Mouse (Mus musculus): ENCODE results near the gene Map2k6. TPM values are rescaled to one million over a fixed set of nuclear protein-coding genes. Genes with fewer than 3 reads are reported as not detected.
A peak's percentile ranks its signal among the peaks of the same experiment; 100 is the strongest.

Map2k6 gene
- polyA plus RNA-seq, 1 experiment: not detected

DNA sequence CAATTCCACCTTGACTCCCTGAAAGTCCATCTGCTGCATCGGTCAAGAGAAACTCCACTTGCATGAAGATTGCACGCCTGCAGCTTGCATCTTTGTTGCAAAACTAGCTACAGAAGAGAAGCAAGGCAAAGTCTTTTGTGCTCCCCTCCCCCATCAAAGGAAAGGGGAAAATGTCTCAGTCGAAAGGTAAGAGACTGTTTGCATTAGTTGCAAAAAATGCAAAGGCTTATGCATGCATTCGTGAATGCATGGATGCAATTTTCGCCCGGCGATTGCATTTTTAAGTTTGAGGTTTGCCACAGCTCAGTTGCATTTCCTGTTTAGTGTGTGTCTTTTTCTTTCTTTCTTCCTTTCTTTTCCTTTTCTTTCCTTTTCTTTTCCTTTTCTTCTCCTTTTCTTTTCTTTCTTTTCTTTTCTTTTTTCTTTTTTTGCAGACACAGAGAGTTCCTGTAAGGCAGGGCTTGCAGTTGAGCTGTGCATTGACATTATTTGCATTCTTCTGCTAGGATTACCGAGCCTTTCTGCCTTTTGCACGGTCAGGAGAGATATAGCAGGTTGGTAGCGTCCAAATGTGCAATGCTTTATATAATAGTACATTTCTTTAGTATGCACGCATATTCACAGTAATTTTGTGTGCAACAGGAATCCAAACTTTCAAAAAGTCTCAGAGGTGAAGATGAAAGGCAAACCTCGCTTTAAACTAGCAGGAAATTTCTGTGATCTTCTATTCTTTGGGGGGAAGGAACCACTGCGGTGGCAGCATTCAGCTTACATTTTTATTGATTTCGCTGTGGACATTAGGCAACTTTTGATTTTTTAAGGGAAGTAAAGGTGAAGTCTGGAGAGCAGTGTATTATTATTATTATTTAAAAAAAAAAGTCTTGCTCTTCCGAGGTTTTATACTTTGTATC lies 573 bp downstream of the Map2k6 start:
- WGBS: 3% methylated on average over 15 of the region's 15 CpGs
- Histone ChIP-seq H3K4me1 (ENCODE audit: control insufficient read depth, insufficient read depth, low read length) (peaks cover 5% of the 10 kb centered on the region), H3K27ac (ENCODE audit: insufficient read depth, low read depth, low read length) (peak overlapping the region; percentile 56)

DNA sequence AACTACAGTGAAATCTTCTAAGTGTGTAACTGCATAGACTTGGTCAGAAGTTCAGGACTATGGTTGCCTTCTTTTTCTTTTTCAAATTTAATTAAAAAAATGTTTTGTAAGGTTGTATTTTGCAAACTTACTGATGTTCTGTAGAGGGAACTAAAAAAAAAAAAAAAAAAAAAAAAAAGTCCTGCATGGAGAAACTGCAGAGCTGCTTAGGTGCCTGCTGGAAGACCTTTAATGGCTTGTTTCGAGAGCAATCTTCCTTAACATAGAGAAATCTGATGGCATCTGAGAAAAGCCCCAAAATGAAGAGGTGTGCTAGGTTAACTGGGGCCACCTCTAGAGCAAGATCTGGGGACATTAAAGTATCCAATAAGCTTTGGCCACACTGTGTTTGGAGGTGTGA lies 1.4 kb downstream of the Map2k6 start:
- peaks cover 5% of the 10 kb centered on the region for H3K4me1 ChIP-seq (ENCODE audit: control insufficient read depth, insufficient read depth, low read length)
- no peak overlapping the region for H3K4me3 ChIP-seq (ENCODE audit: insufficient read depth, low read depth, low read length)
- no peak overlapping the region for H3K27ac ChIP-seq (ENCODE audit: insufficient read depth, low read depth, low read length)
- WGBS: 72% methylated on average over 1 of the region's 1 CpGs
- TF ChIP-seq POLR2A (IDR thresholded peaks at IDR 0.05; ENCODE audit: insufficient read depth, low read depth, low read length) (no peak), CTCF (IDR thresholded peaks at IDR 0.05; ENCODE audit: insufficient read depth, low read depth, low read length) (no peak)

More for the DNA sequence above, 573 bp downstream of the Map2k6 start:
- TF ChIP-seq POLR2A (IDR thresholded peaks at IDR 0.05; ENCODE audit: insufficient read depth, low read depth, low read length) (no peak), CTCF (IDR thresholded peaks at IDR 0.05; ENCODE audit: insufficient read depth, low read depth, low read length) (no peak)
- H3K4me3 ChIP-seq (ENCODE audit: insufficient read depth, low read depth, low read length): peak overlapping the region; percentile 88

- H3K4me3 ChIP-seq (ENCODE audit: insufficient read depth, low read depth, low read length): no peak overlapping the region
- TF ChIP-seq POLR2A (IDR thresholded peaks at IDR 0.05; ENCODE audit: insufficient read depth, low read depth, low read length) (no peak), CTCF (IDR thresholded peaks at IDR 0.05; ENCODE audit: insufficient read depth, low read depth, low read length) (no peak)
Measured at GRCm38 (mm10) chr11:110402671-110403070, 3.7 kb downstream of the Map2k6 start.

GRCm38 (mm10) chr11:110403602-110404001 lies 4.7 kb downstream of the Map2k6 start:
- no peak overlapping the region for H3K27ac ChIP-seq (ENCODE audit: insufficient read depth, low read depth, low read length)
- H3K4me3 ChIP-seq (ENCODE audit: insufficient read depth, low read depth, low read length): no peak overlapping the region
- WGBS: 92% methylated on average over 2 of the region's 2 CpGs
- no peak for TF ChIP-seq CTCF (IDR thresholded peaks at IDR 0.05; ENCODE audit: insufficient read depth, low read depth, low read length)
- no peak for TF ChIP-seq POLR2A (IDR thresholded peaks at IDR 0.05; ENCODE audit: insufficient read depth, low read depth, low read length)
- peaks cover 6% of the 10 kb centered on the region; the same call in 1 of the 2 replicates for H3K4me1 ChIP-seq (ENCODE audit: control insufficient read depth, insufficient read depth, low read length)

More at GRCm38 (mm10) chr11:110402671-110403070, 3.7 kb downstream of the Map2k6 start:
- WGBS: 31% methylated on average over 3 of the region's 3 CpGs
- Histone ChIP-seq H3K4me1 (ENCODE audit: control insufficient read depth, insufficient read depth, low read length) (peaks cover 6% of the 10 kb centered on the region; the same call in 1 of the 2 replicates), H3K27ac (ENCODE audit: insufficient read depth, low read depth, low read length) (no peak overlapping the region)

DNA sequence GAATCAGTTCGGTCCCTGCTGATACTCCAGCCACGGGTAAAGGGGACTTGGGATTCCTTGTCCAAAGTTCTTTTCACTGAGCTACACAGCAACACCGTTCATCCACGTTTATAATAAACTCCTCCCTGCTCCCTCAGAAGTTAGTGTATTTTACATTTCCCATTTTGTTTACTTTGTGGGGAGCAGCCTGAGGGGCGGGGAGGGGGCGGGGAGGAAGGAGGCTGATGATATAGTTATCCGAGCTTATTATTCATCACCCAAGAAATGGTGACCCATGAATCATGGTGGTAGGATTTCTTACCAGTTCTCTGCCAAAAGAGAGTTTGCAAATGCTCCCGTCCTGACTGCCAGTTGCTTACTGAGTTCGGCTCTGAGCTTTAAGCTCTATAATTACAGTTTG lies 6.7 kb downstream of the Map2k6 start:
- WGBS: 42% methylated on average over 9 of the region's 9 CpGs
- H3K4me1 ChIP-seq (ENCODE audit: control insufficient read depth, insufficient read depth, low read length): peaks cover 6% of the 10 kb centered on the region; the same call in 1 of the 2 replicates
- TF ChIP-seq POLR2A (IDR thresholded peaks at IDR 0.05; ENCODE audit: insufficient read depth, low read depth, low read length): no peak
- no peak for TF ChIP-seq CTCF (IDR thresholded peaks at IDR 0.05; ENCODE audit: insufficient read depth, low read depth, low read length)
- H3K27ac ChIP-seq (ENCODE audit: insufficient read depth, low read depth, low read length): no peak overlapping the region
- H3K4me3 ChIP-seq (ENCODE audit: insufficient read depth, low read depth, low read length): no peak overlapping the region

GRCm38 (mm10) chr11:110409131-110409530 lies 10.2 kb downstream of the Map2k6 start:
- H3K4me1 ChIP-seq (ENCODE audit: control insufficient read depth, insufficient read depth, low read length): peaks cover 11% of the 10 kb centered on the region
- 95% methylated on average over 12 of the region's 12 CpGs for WGBS
- H3K27ac ChIP-seq (ENCODE audit: insufficient read depth, low read depth, low read length): no peak overlapping the region
- TF ChIP-seq CTCF (IDR thresholded peaks at IDR 0.05; ENCODE audit: insufficient read depth, low read depth, low read length) (no peak), POLR2A (IDR thresholded peaks at IDR 0.05; ENCODE audit: insufficient read depth, low read depth, low read length) (no peak)
- H3K4me3 ChIP-seq (ENCODE audit: insufficient read depth, low read depth, low read length): no peak overlapping the region

DNA sequence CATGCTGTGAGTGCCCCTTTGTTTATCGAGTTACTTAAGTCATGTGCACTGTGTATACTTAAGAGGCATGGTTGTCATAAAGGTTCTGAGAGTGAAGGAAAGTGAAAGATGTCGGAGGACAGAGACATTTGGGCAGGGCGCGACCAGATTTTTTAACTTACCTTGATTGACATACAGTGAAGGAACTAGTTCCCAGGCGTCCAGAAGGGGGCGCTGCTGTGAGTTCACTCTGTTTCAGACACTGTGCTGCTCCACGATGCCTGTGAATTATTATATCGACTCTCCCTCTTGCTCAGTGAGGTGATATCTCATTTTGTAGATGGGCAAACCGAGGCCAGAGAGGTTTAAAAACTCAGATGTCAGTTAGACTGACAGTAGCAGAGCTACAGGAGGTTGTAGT lies 10.9 kb downstream of the Map2k6 start:
- no peak for TF ChIP-seq CTCF (IDR thresholded peaks at IDR 0.05; ENCODE audit: insufficient read depth, low read depth, low read length)
- no peak for TF ChIP-seq POLR2A (IDR thresholded peaks at IDR 0.05; ENCODE audit: insufficient read depth, low read depth, low read length)
- H3K4me3 ChIP-seq (ENCODE audit: insufficient read depth, low read depth, low read length): no peak overlapping the region
- no peak overlapping the region for H3K27ac ChIP-seq (ENCODE audit: insufficient read depth, low read depth, low read length)
- 79% methylated on average over 9 of the region's 9 CpGs for WGBS
- H3K4me1 ChIP-seq (ENCODE audit: control insufficient read depth, insufficient read depth, low read length): peaks cover 11% of the 10 kb centered on the region

DNA sequence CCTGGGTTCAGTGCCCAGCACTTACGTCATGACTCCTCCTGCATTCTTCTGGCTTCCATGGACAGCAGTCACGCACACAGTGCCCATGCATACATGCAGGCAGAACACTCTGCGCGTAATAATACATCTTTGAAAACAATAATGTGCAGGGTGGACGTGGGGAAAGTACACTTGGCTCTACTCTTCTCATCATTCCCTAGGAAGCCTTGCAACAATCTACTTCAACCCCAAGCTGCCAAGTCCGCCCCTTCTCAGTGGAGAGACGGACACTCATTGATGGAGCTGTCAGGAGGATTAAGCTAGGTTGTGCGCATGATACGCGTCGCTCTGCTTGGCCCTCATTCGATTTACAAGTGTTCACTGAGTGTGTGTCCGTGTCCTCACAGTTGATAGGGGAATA lies 12.7 kb downstream of the Map2k6 start:
- H3K4me3 ChIP-seq (ENCODE audit: insufficient read depth, low read depth, low read length): no peak overlapping the region
- H3K4me1 ChIP-seq (ENCODE audit: control insufficient read depth, insufficient read depth, low read length): peaks cover 5% of the 10 kb centered on the region
- no peak overlapping the region for H3K27ac ChIP-seq (ENCODE audit: insufficient read depth, low read depth, low read length)
- TF ChIP-seq CTCF (IDR thresholded peaks at IDR 0.05; ENCODE audit: insufficient read depth, low read depth, low read length) (no peak), POLR2A (IDR thresholded peaks at IDR 0.05; ENCODE audit: insufficient read depth, low read depth, low read length) (no peak)
- 92% methylated on average over 13 of the region's 13 CpGs for WGBS

- 90% methylated on average over 7 of the region's 7 CpGs for WGBS
- H3K4me1 ChIP-seq (ENCODE audit: control insufficient read depth, insufficient read depth, low read length): peaks cover 5% of the 10 kb centered on the region
- no peak overlapping the region for H3K4me3 ChIP-seq (ENCODE audit: insufficient read depth, low read depth, low read length)
- no peak overlapping the region for H3K27ac ChIP-seq (ENCODE audit: insufficient read depth, low read depth, low read length)
- no peak for TF ChIP-seq CTCF (IDR thresholded peaks at IDR 0.05; ENCODE audit: insufficient read depth, low read depth, low read length)
- TF ChIP-seq POLR2A (IDR thresholded peaks at IDR 0.05; ENCODE audit: insufficient read depth, low read depth, low read length): no peak
Measured at GRCm38 (mm10) chr11:110414263-110414662, 15.3 kb downstream of the Map2k6 start.
